Mouse (Mus musculus) embryonic facial prominence, embryonic 14.5 days (tissue): ENCODE measurements at regions not wholly inside any gene's neighbourhood (a gene's known extent, or its start where the extent isn't known, plus 50 kb on each side); places are given as distances from the start of the nearest gene placed in this dataset.

Experiments used
- ATAC-seq: fragments of 200-750 bp; cut with Nextera tagmentation; 2 replicates; pipeline ENCODE4 v1.8.0; 2017; ENCODE audit warnings: low read depth, moderate number of reproducible peaks, moderate TSS enrichment
- DNase-seq: peaks from one replicate; pipeline ENCODE4 v3.0.0-alpha.2; 2015; ENCODE audit warnings: low spot score
- H3K27ac ChIP-seq: fragments of 300-500 bp; sonication (generic); replicated peaks from 2 replicates; pipeline ENCODE4 v1.5.1; 2014; ENCODE audit warnings: low read depth, mild to moderate bottlenecking, low read length, moderate library complexity
- H3K27me3 ChIP-seq: fragments of 300-500 bp; sonication (generic); replicated peaks from 2 replicates; pipeline ENCODE4 v1.6.1; 2014; ENCODE audit warnings: low read length; ENCODE audit not compliant: control insufficient read depth, insufficient read depth
- H3K36me3 ChIP-seq: fragments of 300-500 bp; sonication (generic); 2 replicates; pipeline ENCODE4 v1.6.1; 2014; ENCODE audit warnings: low read length, mixed read lengths; ENCODE audit not compliant: control insufficient read depth, insufficient read depth
- H3K4me1 ChIP-seq: fragments of 300-500 bp; sonication (generic); 2 replicates; pipeline ENCODE4 v1.6.1; 2014; ENCODE audit warnings: antibody characterized with exemption, low read length; ENCODE audit not compliant: control insufficient read depth, insufficient read depth
- H3K4me2 ChIP-seq: fragments of 300-500 bp; sonication (generic); 2 replicates; pipeline ENCODE4 v1.6.1; 2014; ENCODE audit warnings: low read depth, mild to moderate bottlenecking, low read length, moderate library complexity, mixed read lengths
- H3K4me3 ChIP-seq: fragments of 300-500 bp; sonication (generic); 2 replicates; pipeline ENCODE4 v1.5.1; 2014; ENCODE audit warnings: low read depth, mild to moderate bottlenecking, low read length
- H3K9ac ChIP-seq: fragments of 300-500 bp; sonication (generic); 2 replicates; pipeline ENCODE4 v1.6.1; 2014; ENCODE audit warnings: low read depth, mild to moderate bottlenecking, low read length, moderate library complexity, mixed read lengths
- H3K9me3 ChIP-seq: fragments of 300-500 bp; sonication (generic); 2 replicates; pipeline ENCODE4 v1.6.1; 2016; ENCODE audit warnings: low read length; ENCODE audit not compliant: control insufficient read depth
- WGBS: fragments of 180-500 bp; shearing (Covaris S2); extraction: QIAGEN DNeasy Blood & Tissue Kit; methylation state at CpG from one replicate; pipeline ENCODE4 v1.1.7; 2014; 5-methylcytosine and 5-hydroxymethylcytosine counted together

- H3K4me1 ChIP-seq: no peaks in the 10 kb centered on the region
- DNase-seq (no peak), ATAC-seq (no peak)
- H3K9ac ChIP-seq: no peak overlapping the region
- H3K4me2 ChIP-seq: no peak overlapping the region
- H3K9me3 ChIP-seq: no peaks in the 10 kb centered on the region
- H3K36me3 ChIP-seq: no peaks in the 10 kb centered on the region
- no peak overlapping the region for H3K27ac ChIP-seq
- no peaks in the 10 kb centered on the region for H3K27me3 ChIP-seq
- H3K4me3 ChIP-seq: no peak overlapping the region
Observed at GRCm38 (mm10) chr1:143946933-143947332, 57.0 kb downstream of the Rgs2 start.

- DNase-seq (peak; percentile 79), ATAC-seq (peak; percentile 91)
- H3K4me3 ChIP-seq: no peak overlapping the region
- H3K4me1 ChIP-seq: no peaks in the 10 kb centered on the region; the same call in 1 of the 2 replicates
- no peak overlapping the region for H3K9ac ChIP-seq
- H3K27me3 ChIP-seq: no peaks in the 10 kb centered on the region
- WGBS: 55% methylated on average over 5 of the region's 5 CpGs
- H3K27ac ChIP-seq: no peak overlapping the region
- no peak overlapping the region for H3K4me2 ChIP-seq
- no peaks in the 10 kb centered on the region for H3K36me3 ChIP-seq
- no peaks in the 10 kb centered on the region for H3K9me3 ChIP-seq
Observed at GRCm38 (mm10) chr1:143941465-143941864, 62.5 kb downstream of the Rgs2 start.

- Histone ChIP-seq H3K27me3 (no peaks in the 10 kb centered on the region), H3K4me1 (no peaks in the 10 kb centered on the region; the same call in 1 of the 2 replicates), H3K36me3 (no peaks in the 10 kb centered on the region), H3K27ac (no peak overlapping the region), H3K4me3 (no peak overlapping the region), H3K4me2 (no peak overlapping the region), H3K9me3 (no peaks in the 10 kb centered on the region), H3K9ac (no peak overlapping the region)
- DNase-seq: no peak
- ATAC-seq: no peak
- 33% methylated on average over 2 of the region's 2 CpGs for WGBS
Observed at GRCm38 (mm10) chr1:143939511-143939910, 64.5 kb downstream of the Rgs2 start.

- Histone ChIP-seq H3K4me3 (no peak overlapping the region), H3K27me3 (no peaks in the 10 kb centered on the region), H3K9me3 (no peaks in the 10 kb centered on the region), H3K4me1 (no peaks in the 10 kb centered on the region; the same call in 1 of the 2 replicates), H3K36me3 (no peaks in the 10 kb centered on the region), H3K27ac (no peak overlapping the region), H3K9ac (no peak overlapping the region), H3K4me2 (no peak overlapping the region)
- ATAC-seq (no peak), DNase-seq (no peak)
- WGBS: 66% methylated on average over 3 of the region's 3 CpGs
Observed at GRCm38 (mm10) chr1:143938569-143938968, 65.4 kb downstream of the Rgs2 start.

GRCm38 (mm10) chr1:143930798-143931197, 73.2 kb downstream of the Rgs2 start:
- H3K27me3 ChIP-seq: no peaks in the 10 kb centered on the region
- H3K36me3 ChIP-seq: no peaks in the 10 kb centered on the region
- no peak for DNase-seq
- H3K4me1 ChIP-seq: no peaks in the 10 kb centered on the region
- no peak overlapping the region for H3K27ac ChIP-seq
- no peak overlapping the region for H3K9ac ChIP-seq
- H3K4me3 ChIP-seq: no peak overlapping the region
- no peak for ATAC-seq
- WGBS: 82% methylated on average over 3 of the region's 3 CpGs
- no peaks in the 10 kb centered on the region for H3K9me3 ChIP-seq
- no peak overlapping the region for H3K4me2 ChIP-seq

GRCm38 (mm10) chr1:143929567-143930165, 74.3 kb downstream of the Rgs2 start:
- Histone ChIP-seq H3K27ac (no peak overlapping the region), H3K9me3 (no peaks in the 10 kb centered on the region), H3K4me1 (no peaks in the 10 kb centered on the region), H3K9ac (no peak overlapping the region), H3K4me3 (no peak overlapping the region), H3K4me2 (no peak overlapping the region), H3K27me3 (no peaks in the 10 kb centered on the region), H3K36me3 (no peaks in the 10 kb centered on the region)
- DNase-seq (no peak), ATAC-seq (peak; percentile 33; the same call in 1 of the 2 replicates)
- 55% methylated on average over 5 of the region's 5 CpGs for WGBS

GRCm38 (mm10) chr1:143922499-143922898, 81.5 kb downstream of the Rgs2 start:
- DNase-seq (no peak), ATAC-seq (no peak)
- Histone ChIP-seq H3K4me2 (no peak overlapping the region), H3K9me3 (no peaks in the 10 kb centered on the region), H3K4me3 (no peak overlapping the region), H3K9ac (no peak overlapping the region), H3K27me3 (no peaks in the 10 kb centered on the region), H3K4me1 (peaks cover 5% of the 10 kb centered on the region; the same call in 1 of the 2 replicates), H3K27ac (no peak overlapping the region), H3K36me3 (no peaks in the 10 kb centered on the region)
- WGBS: 57% methylated on average over 1 of the region's 1 CpGs

GRCm38 (mm10) chr1:143920256-143920655, 83.7 kb downstream of the Rgs2 start:
- H3K4me2 ChIP-seq: no peak overlapping the region
- 68% methylated on average over 7 of the region's 7 CpGs for WGBS
- peaks cover 10% of the 10 kb centered on the region; the same call in 1 of the 2 replicates for H3K4me1 ChIP-seq
- no peaks in the 10 kb centered on the region for H3K27me3 ChIP-seq
- DNase-seq (no peak), ATAC-seq (no peak)
- H3K27ac ChIP-seq: no peak overlapping the region
- no peak overlapping the region for H3K9ac ChIP-seq
- H3K36me3 ChIP-seq: no peaks in the 10 kb centered on the region
- H3K4me3 ChIP-seq: no peak overlapping the region
- no peaks in the 10 kb centered on the region for H3K9me3 ChIP-seq

DNA sequence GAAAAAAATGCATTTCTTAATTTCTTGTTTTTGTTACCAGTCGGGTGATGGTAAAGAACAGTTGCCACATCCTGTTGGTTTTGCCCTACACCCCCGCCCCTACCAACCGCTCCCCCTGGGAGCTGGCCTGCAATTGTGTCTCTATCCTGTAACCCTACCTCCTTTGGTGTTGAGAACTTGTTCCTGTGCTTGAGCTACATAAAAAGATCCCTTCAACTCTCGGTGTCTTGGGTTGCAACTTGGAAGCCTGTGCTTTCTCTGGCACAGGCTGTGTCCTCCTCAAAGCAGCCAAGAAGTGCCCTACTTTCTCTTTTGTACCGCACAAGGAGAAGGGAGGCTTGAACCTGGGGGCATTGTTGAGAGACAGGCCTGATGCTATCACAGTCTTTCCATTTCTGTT, 85.0 kb downstream of the Rgs2 start:
- 69% methylated on average over 5 of the region's 5 CpGs for WGBS
- no peaks in the 10 kb centered on the region for H3K36me3 ChIP-seq
- ATAC-seq: no peak
- H3K4me3 ChIP-seq: no peak overlapping the region
- no peak overlapping the region for H3K9ac ChIP-seq
- H3K27me3 ChIP-seq: no peaks in the 10 kb centered on the region
- H3K27ac ChIP-seq: no peak overlapping the region
- H3K4me2 ChIP-seq: no peak overlapping the region
- no peak for DNase-seq
- H3K9me3 ChIP-seq: no peaks in the 10 kb centered on the region
- peaks cover 10% of the 10 kb centered on the region; the same call in 1 of the 2 replicates for H3K4me1 ChIP-seq
